Mouse (Mus musculus): ENCODE measurements around the gene Ap3b2. TPM values are rescaled to one million over a fixed set of nuclear protein-coding genes. Genes with fewer than 3 reads are reported as not detected.

Ap3b2 gene
- polyA plus RNA-seq (2014; fragmentation: Nextera tagmentation; extraction: Ambion mirVana): 26.1 and 27.3 TPM in 2 replicates

DNA sequence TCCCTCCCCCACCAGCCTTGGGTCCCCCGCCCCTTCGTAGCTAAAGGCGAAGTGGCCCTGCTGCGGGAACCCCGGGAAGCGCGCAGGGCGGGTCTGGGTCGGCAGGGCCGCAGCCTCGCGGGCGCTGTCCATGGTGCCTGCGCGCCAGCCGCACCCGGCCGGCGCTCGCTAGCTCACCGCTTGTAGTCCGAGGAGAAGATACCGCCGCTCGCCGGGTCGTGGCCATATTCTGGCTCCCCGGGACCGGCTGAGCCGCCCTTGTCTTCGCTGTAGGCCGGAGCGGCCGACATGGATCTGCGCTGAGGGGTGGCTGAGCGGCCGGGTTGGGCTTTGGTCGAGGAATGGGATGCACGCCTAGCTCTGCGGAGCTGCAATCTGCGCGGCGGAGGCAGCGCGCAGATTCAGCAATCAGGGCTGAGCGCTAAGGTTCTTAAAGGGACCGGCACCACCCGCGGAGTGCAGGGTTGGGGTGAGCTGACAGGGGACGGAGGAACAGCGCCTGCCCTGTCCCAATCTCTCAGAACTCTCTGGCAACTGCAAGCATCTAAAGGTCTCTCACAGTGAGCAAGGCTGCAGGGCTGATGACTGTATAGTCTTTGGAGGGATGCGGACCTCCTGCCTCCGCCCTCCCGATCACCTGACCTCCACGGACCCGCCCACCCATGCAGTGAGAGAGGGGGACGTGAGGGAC is at the start of gene Ap3b2:
Gene Ap3b2, minus strand, starts transcription at position 595 of the 691 bp plus-strand sequence.
- DNase-seq (ENCODE audit: low spot score) (peak; percentile 86), ATAC-seq (replicated peaks; ENCODE audit: low FRiP score) (peak; percentile 87)
- WGBS: under 1% methylated on average over 57 of the region's 57 CpGs
- Histone ChIP-seq H3K27ac (ENCODE audit: low read depth, low read length) (peak within 1 kb of the TSS; percentile 83), H3K27me3 (ENCODE audit: control insufficient read depth, insufficient read depth, low read length) (peaks cover 5% of the 10 kb centered on the region; the same call in 1 of the 2 replicates), H3K4me2 (ENCODE audit: low read depth, low read length, severe bottlenecking) (peak within 1 kb of the TSS; percentile 87), H3K36me3 (ENCODE audit: control insufficient read depth, insufficient read depth, low read length) (no peaks in the 10 kb centered on the region), H3K4me3 (ENCODE audit: low read depth, low read length) (peak within 1 kb of the TSS; percentile 60), H3K9ac (ENCODE audit: low read length) (peak within 1 kb of the TSS; percentile 74), H3K4me1 (replicated peaks; ENCODE audit: control insufficient read depth, insufficient read depth, low read length) (peaks cover 10% of the 10 kb centered on the region), H3K9me3 (ENCODE audit: control insufficient read depth, low read length) (no peaks in the 10 kb centered on the region)

GRCm38 (mm10) chr7:81542934-81543333 is 49.2 kb upstream of the Ap3b2 start:
- Histone ChIP-seq H3K4me1 (replicated peaks; ENCODE audit: control insufficient read depth, insufficient read depth, low read length) (0 out of 2 replicates have a peak, but pooled peaks cover 3% of the 10 kb centered on the region), H3K36me3 (ENCODE audit: control insufficient read depth, insufficient read depth, low read length) (no peaks in the 10 kb centered on the region), H3K9me3 (ENCODE audit: control insufficient read depth, low read length) (no peaks in the 10 kb centered on the region), H3K4me3 (ENCODE audit: low read depth, low read length) (no peak overlapping the region), H3K9ac (ENCODE audit: low read length) (no peak overlapping the region), H3K4me2 (ENCODE audit: low read depth, low read length, severe bottlenecking) (no peak overlapping the region), H3K27ac (ENCODE audit: low read depth, low read length) (no peak overlapping the region), H3K27me3 (ENCODE audit: control insufficient read depth, insufficient read depth, low read length) (no peaks in the 10 kb centered on the region)
- ATAC-seq (replicated peaks; ENCODE audit: low FRiP score) (no peak), DNase-seq (ENCODE audit: low spot score) (no peak)
- 83% methylated on average over 8 of the region's 8 CpGs for WGBS

- no peak for ATAC-seq (replicated peaks; ENCODE audit: low FRiP score)
- no peak overlapping the region for H3K4me2 ChIP-seq (ENCODE audit: low read depth, low read length, severe bottlenecking)
- H3K4me3 ChIP-seq (ENCODE audit: low read depth, low read length): no peak overlapping the region
- H3K27ac ChIP-seq (ENCODE audit: low read depth, low read length): no peak overlapping the region
- H3K27me3 ChIP-seq (ENCODE audit: control insufficient read depth, insufficient read depth, low read length): no peaks in the 10 kb centered on the region
- H3K9ac ChIP-seq (ENCODE audit: low read length): no peak overlapping the region
- no peaks in the 10 kb centered on the region for H3K9me3 ChIP-seq (ENCODE audit: control insufficient read depth, low read length)
- no peak for DNase-seq (ENCODE audit: low spot score)
- 0 out of 2 replicates have a peak, but pooled peaks cover 3% of the 10 kb centered on the region for H3K4me1 ChIP-seq (replicated peaks; ENCODE audit: control insufficient read depth, insufficient read depth, low read length)
- H3K36me3 ChIP-seq (ENCODE audit: control insufficient read depth, insufficient read depth, low read length): no peaks in the 10 kb centered on the region
- 84% methylated on average over 7 of the region's 7 CpGs for WGBS
Observed at GRCm38 (mm10) chr7:81541924-81542524, 48.3 kb upstream of the Ap3b2 start.

DNA sequence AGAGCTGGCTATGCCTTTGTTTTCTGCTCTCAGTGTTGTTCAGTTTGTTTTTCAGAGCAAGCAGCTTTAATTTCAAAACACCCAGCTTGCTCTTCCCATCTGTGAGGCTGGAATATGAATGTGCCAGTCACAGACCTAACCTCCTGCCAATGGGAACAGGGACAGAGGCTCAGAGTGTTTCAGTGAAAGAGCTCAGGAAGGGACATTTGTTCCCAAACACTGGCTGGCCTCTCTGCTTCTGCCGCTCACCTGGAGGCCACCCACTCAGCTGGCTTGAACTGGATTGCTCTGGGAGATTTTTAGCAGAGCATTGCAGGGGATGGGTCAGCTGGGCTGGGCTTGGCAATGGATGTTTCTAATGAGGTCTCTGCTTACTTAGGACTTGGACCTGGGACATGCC is 47.3 kb upstream of the Ap3b2 start:
- H3K27ac ChIP-seq (ENCODE audit: low read depth, low read length): no peak overlapping the region
- WGBS: 46% methylated on average over 1 of the region's 1 CpGs
- no peak for DNase-seq (ENCODE audit: low spot score)

DNA sequence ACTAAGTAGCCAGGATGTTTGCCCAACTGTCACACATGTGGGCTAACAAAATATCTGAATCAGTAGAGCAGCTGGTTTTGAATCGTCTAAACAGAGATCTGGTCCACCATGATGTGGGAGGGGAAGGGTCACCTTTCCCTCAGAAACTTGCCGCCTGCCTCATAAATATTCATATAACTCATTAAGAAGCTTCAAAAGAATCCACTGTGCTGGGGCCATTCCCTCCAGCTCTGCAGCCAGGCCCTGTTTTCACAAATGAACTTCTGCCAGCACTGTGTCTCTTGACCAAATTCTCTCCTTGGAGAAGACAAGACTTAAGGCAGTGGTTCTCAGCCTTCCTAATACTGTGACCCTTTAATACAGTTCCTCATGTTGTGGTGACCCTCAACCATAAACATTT is 45.8 kb upstream of the Ap3b2 start:
- Histone ChIP-seq H3K4me1 (replicated peaks; ENCODE audit: control insufficient read depth, insufficient read depth, low read length) (0 out of 2 replicates have a peak, but pooled peaks cover 3% of the 10 kb centered on the region), H3K27ac (ENCODE audit: low read depth, low read length) (peak overlapping the region; percentile 38; the same call in 1 of the 2 replicates), H3K9me3 (ENCODE audit: control insufficient read depth, low read length) (no peaks in the 10 kb centered on the region), H3K4me2 (ENCODE audit: low read depth, low read length, severe bottlenecking) (no peak overlapping the region), H3K27me3 (ENCODE audit: control insufficient read depth, insufficient read depth, low read length) (no peaks in the 10 kb centered on the region), H3K9ac (ENCODE audit: low read length) (no peak overlapping the region), H3K4me3 (ENCODE audit: low read depth, low read length) (no peak overlapping the region), H3K36me3 (ENCODE audit: control insufficient read depth, insufficient read depth, low read length) (peaks cover 3% of the 10 kb centered on the region)
- ATAC-seq (replicated peaks; ENCODE audit: low FRiP score) (0 out of 2 replicates have a peak, but pooled peaks have one; percentile 58), DNase-seq (ENCODE audit: low spot score) (no peak)
- 9% methylated on average over 2 of the region's 2 CpGs for WGBS

More for the DNA sequence above, 47.3 kb upstream of the Ap3b2 start:
- H3K36me3 ChIP-seq (ENCODE audit: control insufficient read depth, insufficient read depth, low read length): no peaks in the 10 kb centered on the region
- H3K4me3 ChIP-seq (ENCODE audit: low read depth, low read length): no peak overlapping the region
- H3K9me3 ChIP-seq (ENCODE audit: control insufficient read depth, low read length): no peaks in the 10 kb centered on the region
- no peak for ATAC-seq (replicated peaks; ENCODE audit: low FRiP score)
- no peak overlapping the region for H3K4me2 ChIP-seq (ENCODE audit: low read depth, low read length, severe bottlenecking)
- H3K27me3 ChIP-seq (ENCODE audit: control insufficient read depth, insufficient read depth, low read length): no peaks in the 10 kb centered on the region
- 0 out of 2 replicates have a peak, but pooled peaks cover 3% of the 10 kb centered on the region for H3K4me1 ChIP-seq (replicated peaks; ENCODE audit: control insufficient read depth, insufficient read depth, low read length)
- no peak overlapping the region for H3K9ac ChIP-seq (ENCODE audit: low read length)

GRCm38 (mm10) chr7:81538070-81538675 is 44.4 kb upstream of the Ap3b2 start:
- ATAC-seq (replicated peaks; ENCODE audit: low FRiP score) (no peak), DNase-seq (ENCODE audit: low spot score) (no peak)
- Histone ChIP-seq H3K9ac (ENCODE audit: low read length) (no peak overlapping the region), H3K4me3 (ENCODE audit: low read depth, low read length) (no peak overlapping the region), H3K4me1 (replicated peaks; ENCODE audit: control insufficient read depth, insufficient read depth, low read length) (0 out of 2 replicates have a peak, but pooled peaks cover 3% of the 10 kb centered on the region), H3K27me3 (ENCODE audit: control insufficient read depth, insufficient read depth, low read length) (no peaks in the 10 kb centered on the region), H3K27ac (ENCODE audit: low read depth, low read length) (no peak overlapping the region), H3K4me2 (ENCODE audit: low read depth, low read length, severe bottlenecking) (no peak overlapping the region), H3K9me3 (ENCODE audit: control insufficient read depth, low read length) (peaks cover 5% of the 10 kb centered on the region), H3K36me3 (ENCODE audit: control insufficient read depth, insufficient read depth, low read length) (peaks cover 9% of the 10 kb centered on the region)
- 70% methylated on average over 2 of the region's 2 CpGs for WGBS

DNA sequence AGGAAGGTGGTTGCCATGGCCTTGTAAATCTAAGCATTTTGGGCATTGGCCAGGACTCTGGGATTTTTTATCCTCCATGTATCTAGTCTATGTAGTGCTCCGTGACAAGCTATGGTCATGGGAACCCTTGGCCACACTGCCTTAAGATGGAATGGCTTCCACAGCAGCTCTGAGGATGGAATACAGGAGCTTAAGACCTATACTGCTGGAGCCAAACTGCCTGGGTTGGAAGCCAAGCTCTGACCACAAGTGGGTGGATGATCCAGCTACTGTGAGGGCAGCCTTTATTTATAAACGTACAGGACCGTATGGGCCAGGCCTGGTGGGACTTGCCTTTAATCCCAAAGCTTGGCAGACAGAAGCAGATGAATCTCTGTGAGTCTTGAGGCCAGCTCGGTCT is 42.8 kb upstream of the Ap3b2 start:
- no peaks in the 10 kb centered on the region for H3K27me3 ChIP-seq (ENCODE audit: control insufficient read depth, insufficient read depth, low read length)
- peaks cover 19% of the 10 kb centered on the region for H3K36me3 ChIP-seq (ENCODE audit: control insufficient read depth, insufficient read depth, low read length)
- WGBS: 96% methylated on average over 4 of the region's 4 CpGs
- no peak overlapping the region for H3K4me3 ChIP-seq (ENCODE audit: low read depth, low read length)
- no peak overlapping the region for H3K4me2 ChIP-seq (ENCODE audit: low read depth, low read length, severe bottlenecking)
- H3K4me1 ChIP-seq (replicated peaks; ENCODE audit: control insufficient read depth, insufficient read depth, low read length): 0 out of 2 replicates have a peak, but pooled peaks cover 3% of the 10 kb centered on the region
- DNase-seq (ENCODE audit: low spot score) (no peak), ATAC-seq (replicated peaks; ENCODE audit: low FRiP score) (no peak)
- peaks cover 5% of the 10 kb centered on the region for H3K9me3 ChIP-seq (ENCODE audit: control insufficient read depth, low read length)
- H3K9ac ChIP-seq (ENCODE audit: low read length): no peak overlapping the region
- no peak overlapping the region for H3K27ac ChIP-seq (ENCODE audit: low read depth, low read length)

- H3K9me3 ChIP-seq (ENCODE audit: control insufficient read depth, low read length): peaks cover 5% of the 10 kb centered on the region
- 89% methylated on average over 1 of the region's 1 CpGs for WGBS
- H3K36me3 ChIP-seq (ENCODE audit: control insufficient read depth, insufficient read depth, low read length): peaks cover 22% of the 10 kb centered on the region
- no peak overlapping the region for H3K4me2 ChIP-seq (ENCODE audit: low read depth, low read length, severe bottlenecking)
- no peak for ATAC-seq (replicated peaks; ENCODE audit: low FRiP score)
- no peak overlapping the region for H3K27ac ChIP-seq (ENCODE audit: low read depth, low read length)
- H3K4me3 ChIP-seq (ENCODE audit: low read depth, low read length): no peak overlapping the region
- no peaks in the 10 kb centered on the region for H3K27me3 ChIP-seq (ENCODE audit: control insufficient read depth, insufficient read depth, low read length)
- DNase-seq (ENCODE audit: low spot score): no peak
- no peaks in the 10 kb centered on the region for H3K4me1 ChIP-seq (replicated peaks; ENCODE audit: control insufficient read depth, insufficient read depth, low read length)
- no peak overlapping the region for H3K9ac ChIP-seq (ENCODE audit: low read length)
Observed at GRCm38 (mm10) chr7:81531462-81531861, 37.7 kb upstream of the Ap3b2 start.

Data from forebrain, embryonic 11.5 days (tissue).